Mouse (Mus musculus) central nervous system, embryonic 18 days (tissue): ENCODE data around the gene Actl10. TPM values are rescaled to one million over a fixed set of nuclear protein-coding genes. Genes with fewer than 3 reads are reported as not detected.

Source experiments
- polyA plus RNA-seq: library from polyadenylated mRNA; depleted of rRNA; stranded (reverse); fragments of >200 nt; gene quantifications from 2 replicates; pipeline ENCODE4 v1.2.3, GENCODE M21; 2012; rRNA removed

Gene Actl10
- 0.08 and 0.18 TPM in 2 replicates for polyA plus RNA-seq

DNA sequence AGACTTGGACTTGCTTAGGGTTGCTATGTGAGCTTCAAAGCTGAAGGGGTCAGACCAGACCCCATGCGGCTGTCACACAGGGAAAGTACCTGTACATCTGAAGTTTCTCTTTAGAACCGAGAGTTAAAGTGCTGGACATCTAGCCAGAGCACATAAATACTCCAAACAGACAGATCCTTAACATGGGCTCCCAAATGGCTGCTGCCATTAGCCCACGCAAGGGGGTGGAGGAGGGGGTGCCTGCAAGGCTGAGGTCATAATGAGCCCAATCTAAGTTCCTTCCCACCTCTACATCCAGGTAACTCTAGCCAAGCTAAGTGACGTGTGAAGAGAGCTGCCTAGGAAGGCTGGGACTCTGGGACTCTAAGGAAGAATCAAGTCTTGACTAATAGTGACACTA, at the start of gene Actl10:
Actl10 (plus strand) TSS at position 301 of the 400 bp plus-strand sequence.

DNA sequence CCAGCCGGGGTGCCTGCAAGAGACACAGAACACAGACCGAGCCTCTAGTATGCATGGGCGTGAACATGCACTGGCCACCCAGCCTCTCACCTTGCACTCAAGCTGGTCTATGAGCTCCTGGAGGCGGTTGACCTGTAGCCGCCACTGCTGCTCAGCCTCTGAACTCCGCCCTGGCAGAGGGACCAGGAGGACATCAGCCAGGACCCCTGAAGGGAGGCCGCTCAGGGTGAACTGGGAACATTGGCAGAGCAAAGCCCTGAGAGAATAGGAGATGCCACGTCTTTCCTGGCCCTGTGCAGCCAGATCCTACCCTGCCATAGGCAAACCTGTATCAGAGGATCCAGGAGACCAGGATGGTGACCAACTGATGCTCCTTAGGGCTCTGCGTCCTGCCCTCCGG, 4.9 kb upstream of the Actl10 start, which contains the start of gene 1700003F12Rik:
1700003F12Rik (plus strand) TSS at position 375 of the 400 bp plus-strand sequence.

DNA sequence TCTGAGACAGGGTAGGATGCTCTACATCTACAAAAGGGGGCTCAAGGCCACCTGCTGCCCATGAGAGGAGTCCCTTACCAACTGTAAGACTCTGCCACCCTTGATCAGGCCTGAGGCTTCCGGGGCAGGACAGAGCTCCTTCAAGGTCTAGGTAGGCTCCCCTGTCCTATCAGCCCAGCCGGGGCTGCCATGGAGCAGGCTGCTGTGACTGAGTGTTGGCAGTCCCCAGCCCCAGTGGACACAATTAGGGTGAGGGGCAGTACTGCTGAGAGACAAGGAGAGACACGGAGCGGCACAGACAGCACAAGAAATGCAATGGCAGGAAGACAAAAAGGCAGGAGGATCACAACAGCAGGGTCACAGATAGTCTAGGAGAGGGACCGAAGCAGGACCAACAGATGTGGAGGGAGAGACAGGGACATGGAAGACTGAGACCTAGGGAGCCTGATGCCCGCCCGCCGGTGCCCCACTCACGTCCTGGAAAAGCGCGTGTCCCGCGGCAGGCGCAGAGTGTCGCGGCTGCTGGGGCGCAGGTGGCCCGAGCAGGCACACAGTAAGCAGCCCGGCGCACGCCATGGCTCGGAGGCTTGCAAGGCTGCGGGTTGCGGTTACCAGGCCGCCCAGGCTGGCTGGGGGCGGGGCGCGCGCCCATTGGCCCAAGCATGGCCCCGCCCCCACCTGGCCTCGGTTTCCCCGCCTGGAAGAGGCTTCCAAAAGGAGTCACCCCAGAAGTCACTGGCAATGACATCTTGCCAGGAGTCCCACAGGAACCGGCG, 6.9 kb downstream of the Actl10 start, which contains the start of gene Necab3:
Necab3 (minus strand) TSS at position 627 of the 776 bp plus-strand sequence.

DNA sequence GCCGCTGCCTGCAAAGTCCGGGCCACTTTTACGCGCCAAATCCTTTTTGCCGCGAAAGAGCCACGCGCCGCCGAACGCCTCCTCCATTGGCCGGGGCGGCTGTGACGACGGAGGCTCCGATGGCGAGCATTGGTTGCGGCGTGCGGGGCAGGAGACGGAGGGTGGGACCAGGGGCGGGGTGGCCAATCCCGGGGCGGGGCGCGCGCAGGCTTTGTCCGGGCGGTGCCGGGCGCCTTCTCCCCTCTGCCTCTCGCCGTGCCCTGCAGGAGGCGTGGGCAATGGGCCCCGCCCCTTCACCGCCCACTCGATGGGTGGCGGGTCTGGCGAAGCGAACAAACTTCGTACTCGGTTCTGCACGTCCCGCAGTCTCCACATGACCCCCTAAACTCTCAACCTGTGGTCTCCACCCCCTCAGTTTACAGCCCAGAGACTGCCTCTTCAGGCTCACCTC, 18.3 kb downstream of the Actl10 start, which contains the start of gene E2f1:
E2f1 (minus strand) TSS at position 57 of the 451 bp plus-strand sequence.

Other genes starting within 250 kb of the Actl10 start
- 0.13 TPM in 1 of 2 replicates, not detected in the other for gene Bpifb9b, start 244.5 kb upstream of the Actl10 start, polyA plus RNA-seq
- gene Cdk5rap1, start 178.8 kb upstream of the Actl10 start, polyA plus RNA-seq: 10.2 and 15.0 TPM in 2 replicates
- gene Snta1, start 143.7 kb upstream of the Actl10 start, polyA plus RNA-seq: 16.4 and 17.5 TPM in 2 replicates
- 34.5 and 35.3 TPM in 2 replicates for gene Cbfa2t2, start 115.3 kb upstream of the Actl10 start, polyA plus RNA-seq
- gene 1700003F12Rik, start 4.7 kb upstream of the Actl10 start, polyA plus RNA-seq: 1.4 and 1.5 TPM in 2 replicates
- 15.2 and 18.6 TPM in 2 replicates for gene Necab3, start 7.1 kb downstream of the Actl10 start, polyA plus RNA-seq
- 7.7 and 7.9 TPM in 2 replicates for gene E2f1, start 18.1 kb downstream of the Actl10 start, polyA plus RNA-seq
- 12.8 and 13.0 TPM in 2 replicates for gene Pxmp4, start 51.9 kb downstream of the Actl10 start, polyA plus RNA-seq
- gene Zfp341, start 61.5 kb downstream of the Actl10 start, polyA plus RNA-seq: 16.1 and 18.0 TPM in 2 replicates
- 0.19 and 0.41 TPM in 2 replicates for gene 4930519P11Rik, start 61.7 kb downstream of the Actl10 start, polyA plus RNA-seq
- 255 and 259 TPM in 2 replicates for gene Chmp4b, start 99.9 kb downstream of the Actl10 start, polyA plus RNA-seq
- not detected in 2 replicates for gene Gm14214, start 218.3 kb downstream of the Actl10 start, polyA plus RNA-seq
- 245 and 247 TPM in 2 replicates for gene Raly, start 239.3 kb downstream of the Actl10 start, polyA plus RNA-seq
- gene a, start 239.6 kb downstream of the Actl10 start, polyA plus RNA-seq: 3.9 and 5.1 TPM in 2 replicates